Mouse (Mus musculus) bone marrow, adult 2 months (tissue): ENCODE results near the gene Cdc20.

Source experiments
- CTCF ChIP-seq: fragments of 200-500 bp; IDR thresholded peaks from 2 replicates; pipeline ENCODE4 v1.5.1; 2011; ENCODE audit warnings: low read length, control low read depth; ENCODE audit not compliant: control insufficient read depth, insufficient read depth
- POLR2A ChIP-seq: fragments of 200-500 bp; IDR thresholded peaks from 2 replicates; pipeline ENCODE4 v1.6.1; 2011; ENCODE audit warnings: low read depth, mild to moderate bottlenecking, control low read depth, low read length, borderline replicate concordance; ENCODE audit not compliant: control insufficient read depth

DNA sequence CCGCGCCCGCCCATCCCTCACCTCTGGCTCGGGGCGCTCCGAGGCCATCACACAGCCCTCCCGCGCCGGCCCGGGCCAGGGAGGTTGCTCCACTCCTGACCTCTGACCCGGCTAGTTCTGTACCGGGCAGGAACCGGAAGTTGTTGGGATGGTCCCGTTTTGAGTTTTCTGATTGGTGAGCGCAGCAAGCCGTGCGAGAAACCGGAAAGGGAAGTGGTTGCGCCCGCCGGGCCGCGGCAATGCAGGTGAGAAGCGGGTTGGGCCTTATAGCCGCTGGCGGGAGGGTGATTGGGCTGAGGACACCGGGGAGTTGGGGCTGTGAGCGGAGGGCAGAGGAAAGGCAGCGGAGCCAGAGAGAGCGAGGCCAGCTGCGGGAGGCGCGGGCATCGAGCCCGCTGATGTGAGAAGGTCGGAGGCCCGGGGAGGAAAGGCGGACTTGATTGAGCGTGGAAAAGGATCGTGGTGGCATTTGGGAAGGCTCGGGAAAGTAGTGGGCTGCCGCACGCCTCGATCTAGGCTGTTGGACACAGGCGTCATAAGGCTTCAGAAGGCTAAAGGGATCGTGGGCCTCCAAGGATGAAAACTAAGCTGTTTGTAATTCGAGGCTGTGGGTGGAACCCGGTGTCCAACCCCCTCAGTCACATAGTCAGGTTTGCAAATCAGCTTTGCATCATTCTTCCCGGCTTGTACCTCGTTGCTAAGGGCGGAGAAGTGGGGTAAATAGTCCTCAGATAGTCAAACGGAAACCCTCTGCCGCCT is 27.8 kb downstream of the Cdc20 start, which contains the start of the genes Szt2 and Med8:
- TF ChIP-seq CTCF = peak; percentile 3; the same call in 1 of the 2 replicates
- peak; percentile 96 for TF ChIP-seq POLR2A
